Mouse (Mus musculus) cortical plate, adult 2 months (tissue): ENCODE data around the gene Nhej1. TPM values are rescaled to one million over a fixed set of nuclear protein-coding genes. Genes with fewer than 3 reads are reported as not detected.

Source experiments
- H3K27ac ChIP-seq: fragments of 200-500 bp; 2 replicates; pipeline ENCODE4 v1.5.1; 2012; ENCODE audit warnings: low read length, control low read depth, inconsistent platforms; ENCODE audit not compliant: insufficient read depth
- H3K4me1 ChIP-seq: fragments of 200-500 bp; 2 replicates; pipeline ENCODE4 v1.6.1; 2011; ENCODE audit warnings: low read length; ENCODE audit not compliant: control insufficient read depth, insufficient read depth
- H3K4me3 ChIP-seq: fragments of 200-500 bp; 2 replicates; pipeline ENCODE4 v1.5.1; 2011; ENCODE audit warnings: mild to moderate bottlenecking, low read length, control low read depth; ENCODE audit not compliant: insufficient read depth
- CTCF ChIP-seq: fragments of 200-500 bp; IDR thresholded peaks from 2 replicates; pipeline ENCODE4 v1.5.1; 2011; ENCODE audit warnings: mild to moderate bottlenecking, control low read depth, low read length; ENCODE audit not compliant: insufficient read depth; ENCODE audit errors: extremely low read depth
- POLR2A ChIP-seq: fragments of 200-500 bp; IDR thresholded peaks from 2 replicates; pipeline ENCODE4 v1.6.1; 2011; ENCODE audit warnings: mild to moderate bottlenecking, low read length, control low read depth; ENCODE audit not compliant: insufficient read depth; ENCODE audit errors: extremely low read depth
- polyA plus RNA-seq: library from polyadenylated mRNA; depleted of rRNA; stranded (reverse); fragments of >200 nt; gene quantifications from 2 replicates; pipeline ENCODE4 v1.2.3, GENCODE M21; 2012

Nhej1 gene
- polyA plus RNA-seq, 1 experiment, result 2.2 TPM

GRCm38 (mm10) chr1:74999173-74999572 lies 125.8 kb downstream of the Nhej1 start:
- no peaks in the 10 kb centered on the region for H3K4me1 ChIP-seq
- H3K27ac ChIP-seq, result no peak overlapping the region
- TF ChIP-seq POLR2A (no peak), CTCF (no peak)
- H3K4me3 ChIP-seq, result no peak overlapping the region

GRCm38 (mm10) chr1:74997231-74997630 lies 127.8 kb downstream of the Nhej1 start:
- H3K27ac ChIP-seq, result no peak overlapping the region
- no peak for TF ChIP-seq CTCF
- TF ChIP-seq POLR2A, result no peak
- no peak overlapping the region for H3K4me3 ChIP-seq
- no peaks in the 10 kb centered on the region for H3K4me1 ChIP-seq

- no peak for TF ChIP-seq POLR2A
- TF ChIP-seq CTCF, result no peak
- no peak overlapping the region for H3K4me3 ChIP-seq
- H3K4me1 ChIP-seq, result no peaks in the 10 kb centered on the region
- H3K27ac ChIP-seq, result no peak overlapping the region
These were observed 148.0 kb downstream of the Nhej1 start for GRCm38 (mm10) chr1:74977001-74977400.

- Histone ChIP-seq H3K4me3 (no peak overlapping the region), H3K27ac (no peak overlapping the region), H3K4me1 (no peaks in the 10 kb centered on the region)
- TF ChIP-seq CTCF, result no peak
- TF ChIP-seq POLR2A, result no peak
These were observed 149.1 kb downstream of the Nhej1 start for GRCm38 (mm10) chr1:74975936-74976335.

- Histone ChIP-seq H3K27ac (no peak overlapping the region), H3K4me3 (no peak overlapping the region), H3K4me1 (no peaks in the 10 kb centered on the region)
- TF ChIP-seq CTCF (peak; percentile 14; the same call in 1 of the 2 replicates), POLR2A (no peak)
These were observed 151.4 kb downstream of the Nhej1 start for GRCm38 (mm10) chr1:74973590-74973989.

- Histone ChIP-seq H3K4me1 (no peaks in the 10 kb centered on the region), H3K27ac (no peak overlapping the region), H3K4me3 (no peak overlapping the region)
- TF ChIP-seq POLR2A, result no peak
- TF ChIP-seq CTCF, result no peak
These were observed 153.5 kb downstream of the Nhej1 start for GRCm38 (mm10) chr1:74971353-74972050.

GRCm38 (mm10) chr1:74967962-74968580 lies 156.9 kb downstream of the Nhej1 start:
- no peak for TF ChIP-seq POLR2A
- TF ChIP-seq CTCF, result no peak
- Histone ChIP-seq H3K4me3 (no peak overlapping the region), H3K4me1 (no peaks in the 10 kb centered on the region), H3K27ac (no peak overlapping the region)

GRCm38 (mm10) chr1:74964494-74965215 lies 160.3 kb downstream of the Nhej1 start:
- Histone ChIP-seq H3K27ac (no peak overlapping the region), H3K4me3 (no peak overlapping the region), H3K4me1 (no peaks in the 10 kb centered on the region)
- TF ChIP-seq POLR2A (no peak), CTCF (peak; percentile 81)

- TF ChIP-seq CTCF (no peak), POLR2A (no peak)
- no peaks in the 10 kb centered on the region for H3K4me1 ChIP-seq
- H3K27ac ChIP-seq, result no peak overlapping the region
- H3K4me3 ChIP-seq, result no peak overlapping the region
These were observed 162.2 kb downstream of the Nhej1 start for GRCm38 (mm10) chr1:74962853-74963227.
